Mouse (Mus musculus): Measurements from ENCODE around the gene Il17ra.

The Il17ra gene

DNA sequence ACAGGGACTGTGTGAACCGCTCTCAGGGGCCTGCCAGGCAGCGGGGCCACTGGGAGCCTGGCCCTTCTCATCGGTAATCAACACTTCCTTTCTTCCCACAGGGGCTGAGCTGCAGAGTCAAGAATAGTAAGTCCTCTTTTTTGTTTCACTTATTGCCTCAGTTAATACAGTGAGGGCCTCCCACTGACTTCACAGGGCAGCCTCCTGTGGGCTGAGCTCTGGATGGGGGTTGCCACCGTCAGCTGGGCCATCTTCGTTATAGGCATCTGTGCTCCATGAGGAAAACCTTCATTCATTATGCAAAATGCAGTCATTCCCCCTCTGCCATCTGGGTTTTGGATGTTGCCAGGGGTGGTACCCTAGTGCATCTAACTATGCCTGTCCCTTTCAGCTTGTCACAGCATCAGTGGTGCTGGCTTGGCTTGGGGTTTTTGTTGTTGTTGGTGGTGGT lies 9.0 kb downstream of the Il17ra start:
- DNase-seq (ENCODE audit: low read depth) = no peak

DNA sequence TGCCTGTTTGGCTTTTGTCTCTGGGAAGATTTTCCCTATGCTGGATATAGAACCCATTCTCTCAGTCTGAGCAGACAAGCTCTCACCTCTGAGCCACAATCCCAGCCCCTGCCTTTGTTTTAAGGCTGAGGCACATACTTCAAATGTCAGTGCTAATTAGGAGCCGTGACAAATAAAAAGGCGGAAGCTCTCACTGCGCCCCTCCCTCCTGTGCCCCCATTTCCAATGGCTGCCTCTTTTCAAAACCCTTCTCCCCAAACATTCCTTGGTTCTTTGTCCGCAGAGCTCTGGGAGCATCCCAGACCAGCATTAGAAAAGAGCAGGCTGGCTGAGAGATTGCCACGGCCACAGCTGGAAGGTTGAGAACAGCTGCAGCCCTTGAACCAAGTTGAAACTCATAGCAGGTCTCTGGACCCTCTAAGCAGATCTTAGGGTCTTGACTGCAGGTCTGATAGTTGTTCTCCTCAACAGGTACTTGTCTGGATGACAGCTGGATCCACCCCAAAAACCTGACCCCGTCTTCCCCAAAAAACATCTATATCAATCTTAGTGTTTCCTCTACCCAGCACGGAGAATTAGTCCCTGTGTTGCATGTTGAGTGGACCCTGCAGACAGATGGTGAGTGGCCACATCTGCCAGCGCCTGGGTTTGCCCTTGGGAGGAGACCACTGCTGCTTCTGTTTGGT lies 9.6 kb downstream of the Il17ra start:
- no peak for DNase-seq (ENCODE audit: low read depth)

DNA sequence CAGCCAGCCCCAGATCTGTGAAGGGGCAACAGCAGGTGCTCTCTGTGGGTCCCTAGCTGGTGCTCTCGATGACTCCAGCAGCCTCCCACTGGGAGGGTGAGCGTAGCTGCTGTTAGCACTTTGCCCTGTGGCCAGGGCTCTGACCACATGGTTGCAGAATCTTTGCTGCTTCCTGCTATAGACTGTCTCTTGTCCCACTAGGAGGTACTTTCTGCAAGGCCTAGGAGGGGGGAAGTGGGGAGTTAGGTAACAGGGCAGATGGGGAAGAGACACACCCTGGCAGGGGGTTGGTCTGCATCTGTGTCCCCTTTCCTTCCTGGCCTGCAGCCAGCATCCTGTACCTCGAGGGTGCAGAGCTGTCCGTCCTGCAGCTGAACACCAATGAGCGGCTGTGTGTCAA lies 10.4 kb downstream of the Il17ra start:
- DNase-seq (ENCODE audit: low read depth) = no peak

DNA sequence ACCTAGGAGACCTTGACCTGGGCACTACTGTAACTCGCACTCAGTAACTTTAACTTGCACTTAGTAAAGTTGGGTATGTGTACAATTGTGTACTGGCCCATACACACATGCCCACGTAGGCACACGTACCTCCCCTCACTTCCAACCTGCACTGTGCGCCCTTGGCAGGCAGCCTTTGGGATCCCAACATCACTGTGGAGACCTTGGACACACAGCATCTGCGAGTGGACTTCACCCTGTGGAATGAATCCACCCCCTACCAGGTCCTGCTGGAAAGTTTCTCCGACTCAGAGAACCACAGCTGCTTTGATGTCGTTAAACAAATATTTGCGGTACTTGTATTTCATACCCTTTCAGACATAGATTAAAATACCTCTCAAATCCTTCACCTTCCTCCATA lies 12.2 kb downstream of the Il17ra start:
- DNase-seq (ENCODE audit: low read depth) = no peak

DNA sequence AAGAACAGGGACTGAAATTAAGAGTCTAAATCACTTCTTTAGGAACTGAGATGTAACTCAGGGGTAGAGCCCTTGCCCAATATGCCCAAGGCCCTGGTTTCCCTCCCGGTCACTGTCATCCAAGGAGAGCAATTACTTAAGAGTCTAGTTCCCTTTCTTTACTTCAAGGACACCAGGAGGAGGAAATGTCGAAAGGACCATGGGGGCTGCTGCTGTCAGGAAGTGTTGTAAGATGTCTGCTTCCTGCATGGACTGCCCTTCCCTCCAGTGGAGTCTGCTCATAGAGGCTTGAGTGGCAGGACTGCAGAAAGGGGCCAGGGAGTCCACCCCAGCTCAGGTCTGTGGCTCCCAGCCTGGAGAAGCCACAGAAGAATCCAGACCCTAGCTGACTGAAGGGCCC lies 16.3 kb downstream of the Il17ra start:
- DNase-seq (ENCODE audit: low read depth) = no peak

DNA sequence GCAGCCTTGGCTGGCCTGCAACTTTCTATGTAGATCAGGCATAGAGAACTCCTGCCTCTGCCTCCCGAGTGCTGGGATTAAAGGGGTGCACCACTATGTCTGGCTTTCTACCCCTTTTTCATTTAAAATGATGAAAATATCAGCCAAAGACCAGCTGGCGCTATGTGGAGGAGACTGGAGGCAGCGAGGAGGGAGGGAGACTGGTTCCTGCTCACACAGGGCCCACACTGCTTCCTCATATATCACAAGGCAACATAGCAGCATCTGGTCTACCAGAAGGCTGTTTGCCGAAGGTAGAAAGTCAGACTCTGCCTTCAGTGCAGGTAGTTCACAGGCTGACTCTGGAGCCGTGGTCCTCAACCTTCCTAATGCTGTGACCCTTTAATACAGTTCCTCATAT lies 17.3 kb downstream of the Il17ra start:
- no peak for DNase-seq (ENCODE audit: low read depth)

DNA sequence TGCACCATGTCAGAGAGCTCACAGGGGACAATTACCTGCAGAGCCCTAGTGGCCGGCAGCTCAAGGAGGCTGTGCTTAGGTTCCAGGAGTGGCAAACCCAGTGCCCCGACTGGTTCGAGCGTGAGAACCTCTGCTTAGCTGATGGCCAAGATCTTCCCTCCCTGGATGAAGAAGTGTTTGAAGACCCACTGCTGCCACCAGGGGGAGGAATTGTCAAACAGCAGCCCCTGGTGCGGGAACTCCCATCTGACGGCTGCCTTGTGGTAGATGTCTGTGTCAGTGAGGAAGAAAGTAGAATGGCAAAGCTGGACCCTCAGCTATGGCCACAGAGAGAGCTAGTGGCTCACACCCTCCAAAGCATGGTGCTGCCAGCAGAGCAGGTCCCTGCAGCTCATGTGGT lies 18.5 kb downstream of the Il17ra start:
- DNase-seq (ENCODE audit: low read depth) = peak; percentile 63

DNA sequence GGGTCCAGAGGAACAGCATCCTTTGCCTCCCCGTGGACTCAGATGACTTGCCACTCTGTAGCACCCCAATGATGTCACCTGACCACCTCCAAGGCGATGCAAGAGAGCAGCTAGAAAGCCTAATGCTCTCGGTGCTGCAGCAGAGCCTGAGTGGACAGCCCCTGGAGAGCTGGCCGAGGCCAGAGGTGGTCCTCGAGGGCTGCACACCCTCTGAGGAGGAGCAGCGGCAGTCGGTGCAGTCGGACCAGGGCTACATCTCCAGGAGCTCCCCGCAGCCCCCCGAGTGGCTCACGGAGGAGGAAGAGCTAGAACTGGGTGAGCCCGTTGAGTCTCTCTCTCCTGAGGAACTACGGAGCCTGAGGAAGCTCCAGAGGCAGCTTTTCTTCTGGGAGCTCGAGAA lies 19.0 kb downstream of the Il17ra start:
- no peak for DNase-seq (ENCODE audit: low read depth)

DNA sequence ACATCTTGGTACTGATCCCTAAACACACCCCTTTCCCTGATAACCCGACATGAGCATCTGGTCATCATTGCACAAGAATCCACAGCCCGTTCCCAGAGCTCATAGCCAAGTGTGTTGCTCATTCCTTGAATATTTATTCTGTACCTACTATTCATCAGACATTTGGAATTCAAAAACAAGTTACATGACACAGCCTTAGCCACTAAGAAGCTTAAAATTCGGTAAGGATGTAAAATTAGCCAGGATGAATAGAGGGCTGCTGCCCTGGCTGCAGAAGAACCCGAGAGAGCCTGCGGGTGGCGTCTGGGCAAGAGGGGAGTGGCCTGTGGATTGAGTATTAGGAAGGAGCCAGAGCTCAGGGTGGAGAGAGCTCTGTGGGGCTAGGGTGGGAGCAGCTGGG lies 19.7 kb downstream of the Il17ra start:
- peak; percentile 83 for DNase-seq (ENCODE audit: low read depth)

DNA sequence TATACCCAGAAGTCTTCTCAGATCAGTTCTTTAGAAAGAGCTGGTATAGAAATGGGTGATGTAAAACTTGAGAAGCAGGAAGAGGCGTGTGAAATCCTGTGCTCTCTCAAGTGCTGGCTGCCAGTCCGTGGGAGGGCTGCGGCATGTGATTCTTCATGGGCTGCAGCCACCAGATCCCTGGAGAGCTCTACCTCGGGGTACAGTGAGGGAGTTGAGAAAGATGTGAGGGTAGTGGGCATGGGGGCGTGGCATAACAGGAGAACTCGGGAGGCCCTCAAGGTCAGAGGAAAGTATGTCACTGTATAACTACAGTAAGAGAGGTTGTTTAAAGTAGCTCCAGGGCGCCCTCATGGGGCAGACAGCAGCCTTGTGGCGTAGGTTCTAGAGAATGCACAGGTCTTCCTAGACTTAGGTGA lies 20.2 kb downstream of the Il17ra start:
- DNase-seq (ENCODE audit: low read depth) = peak; percentile 84

DNA sequence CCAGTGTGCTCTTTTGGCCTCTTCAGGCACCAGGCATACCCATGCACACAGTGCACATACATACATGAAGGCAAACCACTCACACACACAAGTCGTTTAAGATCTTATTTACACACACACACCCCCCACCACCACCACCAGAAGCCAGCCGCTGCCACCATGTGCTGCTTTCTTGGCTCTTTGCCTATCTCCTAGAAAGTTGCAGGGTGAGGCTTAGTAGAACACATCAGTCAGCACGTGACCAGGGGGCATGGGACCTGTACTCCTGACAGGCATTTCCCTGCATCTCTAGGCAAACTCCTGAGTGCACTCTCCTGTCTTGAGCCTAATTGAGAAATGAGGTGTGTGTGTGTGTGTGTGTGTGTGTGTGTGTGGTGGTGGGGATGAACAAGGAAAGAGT lies 22.0 kb downstream of the Il17ra start:
- no peak for DNase-seq (ENCODE audit: low read depth)

DNA sequence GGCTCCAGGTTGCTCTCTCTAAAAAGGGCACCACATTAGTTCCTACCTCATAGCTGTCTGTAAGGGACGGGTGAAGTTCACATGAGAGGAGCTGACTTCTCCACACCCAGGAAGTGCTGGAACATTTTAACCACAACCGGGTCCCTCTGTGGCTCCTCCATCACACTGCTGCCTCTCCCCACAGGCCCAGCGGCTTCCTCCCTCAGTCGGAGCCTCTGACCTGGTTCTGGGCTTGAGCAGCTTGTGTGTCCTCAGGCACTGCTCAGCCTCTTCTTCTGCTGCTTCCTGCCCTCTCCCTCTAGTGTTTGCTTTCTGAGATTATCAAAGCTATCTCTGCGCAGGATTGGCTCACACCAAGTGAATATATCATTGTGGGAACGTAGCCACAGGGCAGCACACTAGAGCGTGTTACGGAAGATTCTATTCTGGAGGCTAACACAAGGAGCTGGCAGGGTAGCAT lies 23.0 kb downstream of the Il17ra start:
- no peak for DNase-seq (ENCODE audit: low read depth)

DNA sequence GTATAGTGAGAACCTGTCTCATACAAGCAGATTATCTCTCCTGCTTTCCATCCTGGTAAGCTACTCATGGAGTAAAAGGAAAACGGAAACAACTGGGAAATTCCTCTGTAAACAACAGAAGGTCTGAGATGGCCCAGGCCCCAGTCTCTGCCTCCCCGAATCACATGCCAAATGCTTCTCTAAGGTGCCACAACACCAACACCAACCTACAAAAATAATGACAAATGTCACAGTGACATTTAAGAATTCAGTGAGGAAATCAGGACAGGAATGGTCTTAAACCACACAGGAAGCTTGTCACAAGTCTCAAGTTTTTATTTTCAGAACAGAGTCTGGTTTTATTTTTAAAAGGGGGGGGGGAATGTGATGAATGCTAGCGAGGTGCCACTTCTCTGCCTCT lies 25.6 kb downstream of the Il17ra start:
- no peak for DNase-seq (ENCODE audit: low read depth)

DNA sequence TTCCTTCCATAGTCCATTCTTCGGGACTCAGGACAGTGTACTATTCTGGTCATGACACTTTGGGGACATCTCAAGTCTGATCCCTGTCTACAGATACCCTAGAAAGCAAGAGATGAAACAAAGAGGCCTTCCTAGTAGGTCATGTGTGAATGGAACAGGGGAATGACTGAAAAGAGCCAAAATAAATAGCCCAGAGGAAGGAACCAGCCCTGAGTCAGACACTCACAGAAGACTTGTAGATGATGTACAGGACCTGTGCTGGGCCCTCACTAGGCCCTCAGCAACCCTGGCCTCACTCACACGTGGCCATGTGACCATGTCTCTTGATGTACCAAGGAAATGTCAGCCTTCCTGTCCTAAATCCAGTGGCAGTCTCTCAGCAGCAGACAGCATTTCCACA lies 26.4 kb downstream of the Il17ra start:
- peak; percentile 72 for DNase-seq (ENCODE audit: low read depth)

DNA sequence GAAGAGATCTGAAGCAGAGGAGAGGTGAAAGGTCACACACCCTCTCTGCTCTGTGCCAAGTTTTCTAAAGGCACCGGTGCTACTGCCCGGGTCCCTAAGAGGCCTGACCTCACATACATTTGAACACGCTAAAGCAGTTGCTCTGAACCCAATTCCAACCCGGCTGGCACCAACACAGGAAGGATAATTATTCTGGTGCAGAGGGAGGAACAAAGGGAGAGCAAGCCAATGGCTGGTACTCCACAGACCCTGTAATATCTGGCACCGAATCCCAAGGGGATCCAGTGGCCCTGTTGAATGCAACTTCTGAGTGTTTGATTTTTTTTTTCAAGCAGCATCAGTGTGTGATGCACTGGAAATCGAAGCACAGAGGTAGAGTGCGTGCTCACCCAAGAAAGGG lies 28.0 kb downstream of the Il17ra start:
- DNase-seq (ENCODE audit: low read depth) = no peak

DNA sequence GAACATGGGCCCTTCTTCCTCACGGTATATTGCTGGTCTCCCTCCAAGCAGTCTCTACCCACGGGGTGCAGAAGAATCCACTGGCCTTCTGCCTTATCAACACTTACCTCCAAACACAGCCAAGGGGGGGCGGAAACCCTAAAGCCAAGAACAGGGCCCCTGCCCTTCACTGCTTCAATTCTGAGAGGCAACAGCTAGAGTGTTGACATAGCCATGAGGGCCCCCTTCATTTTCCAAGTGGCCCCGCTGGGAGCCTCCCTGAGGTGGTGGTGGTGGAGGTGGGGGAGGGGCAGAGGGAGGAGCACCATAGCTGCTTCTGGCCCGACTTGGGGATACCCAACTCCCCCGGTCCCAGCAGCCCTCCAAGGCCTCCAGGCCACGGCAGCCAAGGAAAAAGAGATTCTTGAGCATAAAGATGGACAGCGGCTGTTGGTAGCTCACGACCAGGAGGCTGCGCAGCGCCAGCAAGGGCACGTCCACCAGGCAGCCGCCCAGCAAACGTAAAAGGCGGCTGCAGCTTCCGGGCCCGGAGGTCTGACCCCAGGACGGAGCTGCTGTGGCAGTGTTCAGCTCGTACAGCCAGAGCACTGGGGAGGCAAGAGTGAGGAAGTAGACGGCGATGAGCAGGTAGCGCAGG lies 28.9 kb downstream of the Il17ra start:
- no peak for DNase-seq (ENCODE audit: low read depth)

DNA sequence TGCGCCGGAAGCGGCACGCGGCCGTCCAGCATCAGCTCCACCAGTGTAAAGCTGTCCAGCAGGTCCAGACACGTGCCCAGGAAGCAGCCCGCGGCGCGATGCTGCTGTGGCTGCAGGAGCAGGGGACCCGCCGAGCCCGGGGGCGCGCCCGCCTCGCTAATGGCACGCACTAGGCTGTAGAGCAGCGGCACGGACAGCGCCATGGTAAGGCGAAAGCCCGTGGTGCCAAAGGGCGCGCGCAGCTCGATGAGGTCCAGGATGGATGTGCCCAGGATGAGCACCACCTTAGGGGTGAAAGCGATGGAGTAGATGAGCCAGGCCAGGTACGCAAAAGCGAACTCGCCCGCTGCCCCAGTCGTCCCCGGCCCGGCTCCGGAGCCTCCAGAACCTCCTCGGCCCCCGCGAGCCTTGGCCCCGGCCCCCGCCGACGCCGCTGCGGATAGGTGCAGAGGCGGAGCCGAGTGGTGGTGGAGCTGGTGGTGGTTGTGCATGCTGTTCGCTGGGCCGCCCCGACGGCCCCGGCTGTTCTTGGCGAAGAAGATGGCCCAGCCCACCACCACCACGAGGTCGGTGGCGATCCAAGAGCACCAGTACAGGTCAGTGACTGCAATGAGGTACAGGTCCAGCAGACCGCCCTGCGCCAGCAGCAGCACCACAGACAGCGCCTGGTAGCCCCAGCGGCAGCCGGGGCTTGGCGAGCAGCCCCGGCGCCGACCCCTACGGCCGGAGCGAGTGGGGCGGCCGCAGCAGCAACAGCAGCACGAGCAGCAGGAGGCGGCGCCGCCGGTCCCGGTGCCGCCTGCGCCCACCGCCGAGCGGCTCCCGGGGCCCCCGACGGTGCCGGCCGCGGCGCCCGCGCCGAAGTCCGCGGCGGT lies 29.7 kb downstream of the Il17ra start:
- no peak for DNase-seq (ENCODE audit: low read depth)

DNA sequence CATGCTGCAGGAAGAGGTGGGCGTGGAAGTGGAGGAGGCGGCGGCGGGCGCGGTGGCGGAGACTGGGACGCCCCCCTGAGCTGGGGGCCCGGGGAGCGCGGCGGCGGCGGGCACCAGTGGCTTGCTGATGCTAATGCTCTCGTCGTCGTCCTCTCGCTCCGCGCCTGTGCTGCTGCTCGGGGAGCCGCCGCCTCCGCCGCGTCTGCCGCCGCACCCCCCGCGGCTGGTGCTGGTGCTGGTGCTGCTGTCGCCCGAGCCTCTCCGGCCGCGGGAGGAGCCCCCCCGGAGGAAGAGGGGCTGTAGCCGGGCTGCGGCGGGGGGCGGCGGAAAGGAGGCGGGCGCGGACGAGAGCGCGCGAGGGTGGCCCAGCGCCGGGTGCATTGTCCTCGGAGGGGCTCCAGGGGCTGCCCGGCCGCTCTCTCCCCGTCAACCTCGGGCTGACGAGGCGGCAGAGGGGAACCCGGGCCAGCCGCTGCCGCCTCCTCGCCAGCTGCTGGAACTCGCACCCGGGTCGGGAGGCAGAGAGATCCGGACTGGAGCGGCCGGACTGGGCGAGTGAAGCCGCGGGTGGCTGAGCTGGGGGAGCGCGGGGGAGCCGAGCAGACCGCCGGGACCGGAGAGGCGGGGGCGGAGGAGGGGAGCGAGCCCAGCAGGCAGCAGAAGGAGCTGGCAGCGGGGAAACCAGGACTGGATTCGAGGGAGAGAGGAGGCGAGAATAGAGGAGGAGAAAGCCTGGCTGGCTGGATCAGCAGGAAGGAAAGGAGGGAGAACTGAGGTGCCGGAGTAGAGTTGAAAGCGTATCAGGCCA lies 30.5 kb downstream of the Il17ra start, which contains the start of gene Tmem121b:
Tmem121b (minus strand) TSS at position 434 of the 808 bp plus-strand sequence.
- DNase-seq (ENCODE audit: low read depth) = no peak

DNA sequence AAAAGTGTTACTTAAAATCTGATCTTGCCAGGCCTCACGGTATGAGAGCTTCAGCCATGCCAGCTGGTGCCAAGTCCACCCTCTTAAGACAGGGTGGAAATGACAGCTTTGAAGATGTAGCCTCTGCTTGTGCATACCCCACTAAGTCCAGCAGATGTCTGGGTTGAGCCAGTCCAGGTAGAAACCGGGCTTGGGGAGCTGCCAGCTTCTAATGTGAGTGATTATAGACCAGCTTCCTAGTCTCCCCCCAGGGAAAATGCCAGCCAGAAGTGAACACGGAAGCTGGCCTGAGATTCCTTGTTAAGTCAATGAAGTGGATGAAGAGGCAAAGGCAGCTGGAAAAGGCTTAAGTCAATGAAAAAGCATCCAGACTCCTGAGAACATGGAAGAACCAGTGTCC lies 33.5 kb downstream of the Il17ra start:
- DNase-seq (ENCODE audit: low read depth) = no peak

DNA sequence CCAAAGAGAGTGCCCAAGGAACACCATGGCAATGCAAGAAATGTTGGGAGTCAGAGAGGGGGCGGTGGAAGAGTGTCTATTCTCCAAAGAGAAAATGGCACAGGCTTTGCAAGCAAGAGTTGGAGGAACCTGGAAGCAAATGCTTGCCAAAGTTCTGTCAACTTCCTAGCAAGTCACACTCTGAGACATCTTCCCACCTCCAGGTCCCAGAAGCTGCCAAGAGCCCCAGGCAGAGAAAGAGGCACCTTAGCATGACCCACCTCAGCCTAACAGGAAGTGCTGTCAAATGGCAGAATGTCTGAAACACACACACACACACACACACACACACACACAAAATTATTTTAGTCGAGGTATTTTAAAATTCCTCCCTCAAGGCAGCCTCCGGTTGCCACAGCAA lies 41.0 kb downstream of the Il17ra start:
- DNase-seq (ENCODE audit: low read depth) = no peak

DNA sequence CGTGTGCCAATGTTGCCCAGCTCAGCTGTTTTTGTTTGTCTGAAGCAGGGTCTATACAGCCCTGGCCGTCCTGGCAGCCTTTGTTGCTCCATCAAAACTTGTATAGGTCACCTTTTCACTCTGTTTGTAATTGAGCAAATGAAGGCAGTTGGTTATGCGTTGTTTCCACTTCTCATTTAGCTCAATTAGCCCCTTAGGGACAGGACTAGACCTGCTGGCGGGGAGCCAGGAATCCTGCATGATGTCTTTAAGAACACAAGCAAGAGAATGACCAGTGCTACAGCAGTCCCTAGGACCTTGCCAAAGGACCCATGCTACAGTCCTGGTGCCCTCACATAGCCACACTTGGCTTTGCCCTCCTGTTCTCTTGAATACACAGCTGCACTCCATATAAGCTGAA lies 42.5 kb downstream of the Il17ra start:
- peak; percentile 38 for DNase-seq (ENCODE audit: low read depth)

DNA sequence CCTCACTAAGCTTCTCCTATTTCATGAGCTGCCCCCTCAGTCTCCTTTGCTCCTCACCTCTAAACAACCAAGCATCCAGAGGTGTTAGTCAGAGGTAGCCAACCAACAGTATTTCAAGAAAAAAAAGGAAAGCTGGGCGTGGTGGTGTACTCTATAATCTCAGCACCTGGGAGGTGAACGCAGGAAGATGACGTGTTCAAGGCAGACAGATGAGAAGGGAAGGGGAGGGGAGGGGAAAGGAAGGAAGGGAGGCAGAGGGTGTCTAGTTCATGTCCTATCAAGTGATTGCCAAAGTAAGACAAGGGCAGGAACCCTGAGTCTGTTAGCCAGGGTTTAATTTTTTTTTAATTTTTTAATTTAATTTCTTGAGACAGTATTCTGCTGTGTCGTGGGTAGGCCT lies 45.6 kb downstream of the Il17ra start:
- DNase-seq (ENCODE audit: low read depth) = no peak

All from NIH3T3 (cell line).